Mouse (Mus musculus): ENCODE measurements around the gene Elmo3.

Elmo3 gene

GRCm38 (mm10) chr8:105355179-105356024 is 50.0 kb downstream of the Elmo3 start:
- peak; percentile 39 to 59 for DNase-seq

DNA sequence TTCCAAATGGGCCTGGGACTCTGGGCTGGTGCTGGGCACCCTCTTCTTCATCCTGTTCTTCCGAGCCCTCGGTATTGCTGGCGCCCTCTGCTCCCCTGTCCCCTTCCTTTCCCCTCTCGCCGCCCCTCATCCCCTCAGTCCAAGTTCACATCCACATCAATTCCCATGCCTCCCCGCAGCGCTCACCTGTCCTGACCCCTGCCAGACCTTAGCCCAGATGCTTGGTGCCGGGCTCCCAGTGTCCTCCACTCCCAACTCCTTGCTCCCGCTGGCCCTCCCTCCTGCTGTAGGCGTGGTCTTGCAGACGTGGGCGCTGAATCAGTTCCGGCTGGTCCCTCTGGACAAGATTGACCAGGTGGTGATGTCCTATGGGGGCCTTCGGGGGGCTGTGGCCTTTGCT is 51.3 kb downstream of the Elmo3 start:
- DNase-seq, result no peak

DNA sequence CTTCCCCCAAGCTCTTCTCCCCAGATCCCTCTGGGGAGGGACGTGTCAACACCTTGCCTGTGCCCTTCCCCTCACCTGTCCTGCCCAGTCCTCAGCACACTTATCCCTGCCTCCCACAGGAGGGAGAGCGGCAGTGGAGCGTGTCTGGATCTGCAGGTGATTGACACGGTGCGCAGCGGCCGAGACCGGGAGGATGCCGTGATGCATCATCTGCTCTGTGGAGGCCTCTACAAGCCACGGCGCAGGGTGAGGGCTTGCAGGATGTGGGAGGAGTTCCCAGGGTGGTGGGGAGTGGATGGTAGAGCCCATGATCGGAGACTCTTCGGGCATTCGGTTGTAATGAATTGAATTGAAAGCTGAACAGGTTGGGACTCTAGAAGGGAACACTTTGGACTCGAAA is 53.8 kb downstream of the Elmo3 start:
- DNase-seq, result no peak

- no peak for DNase-seq
Measured at GRCm38 (mm10) chr8:105359646-105360045, 54.2 kb downstream of the Elmo3 start.

All from thymus, adult 18-20 months (tissue).